Mouse (Mus musculus) small intestine, adult 2 months (tissue): ENCODE measurements around the gene Rln1. TPM values are rescaled to one million over a fixed set of nuclear protein-coding genes. Genes with fewer than 3 reads are reported as not detected.

Experiments used
- H3K27ac ChIP-seq: fragments of 200-500 bp; 2 replicates; pipeline ENCODE4 v1.5.1; 2012; ENCODE audit warnings: low read depth, low read length, control low read depth, inconsistent platforms; ENCODE audit not compliant: insufficient read depth
- H3K27me3 ChIP-seq: fragments of 200-500 bp; 2 replicates; pipeline ENCODE4 v1.6.1; 2012; ENCODE audit warnings: mild to moderate bottlenecking, moderate library complexity, low read length, inconsistent platforms; ENCODE audit not compliant: control insufficient read depth, insufficient read depth
- H3K36me3 ChIP-seq: fragments of 200-500 bp; 2 replicates; pipeline ENCODE4 v1.6.1; 2012; ENCODE audit warnings: mild to moderate bottlenecking, low read length, control low read depth, inconsistent platforms; ENCODE audit not compliant: control insufficient read depth, insufficient read depth
- H3K4me1 ChIP-seq: fragments of 200-500 bp; 2 replicates; pipeline ENCODE4 v1.6.1; 2012; ENCODE audit warnings: low read length, inconsistent platforms, mixed read lengths; ENCODE audit not compliant: control insufficient read depth, insufficient read depth, insufficient read length
- H3K4me3 ChIP-seq: fragments of 200-500 bp; 2 replicates; pipeline ENCODE4 v1.5.1; 2012; ENCODE audit warnings: low read depth, mild to moderate bottlenecking, control low read depth, inconsistent platforms, low read length, moderate library complexity
- CTCF ChIP-seq: fragments of 200-500 bp; IDR thresholded peaks from 2 replicates; pipeline ENCODE4 v1.5.1; 2012; ENCODE audit warnings: low read depth, mild to moderate bottlenecking, control low read depth, inconsistent platforms, low read length, moderate library complexity, mixed read lengths; ENCODE audit not compliant: insufficient replicate concordance, insufficient read length; ENCODE audit errors: extremely low read depth
- POLR2A ChIP-seq: fragments of 200-500 bp; IDR thresholded peaks from 2 replicates; pipeline ENCODE4 v1.6.1; 2012; ENCODE audit warnings: low read depth, mild to moderate bottlenecking, control low read depth, inconsistent platforms, low read length, moderate library complexity
- WGBS: fragments of 180-500 bp; shearing (Covaris S2); methylation state at CpG from one replicate; pipeline ENCODE4 v1.1.7; 2018; 5-methylcytosine and 5-hydroxymethylcytosine counted together
- polyA plus RNA-seq: library from polyadenylated mRNA; depleted of rRNA; stranded (reverse); fragments of >200 nt; gene quantifications from 2 replicates; pipeline ENCODE4 v1.2.3, GENCODE M21; 2012; rRNA removed

Rln1 gene
- not detected in 2 replicates for polyA plus RNA-seq

DNA sequence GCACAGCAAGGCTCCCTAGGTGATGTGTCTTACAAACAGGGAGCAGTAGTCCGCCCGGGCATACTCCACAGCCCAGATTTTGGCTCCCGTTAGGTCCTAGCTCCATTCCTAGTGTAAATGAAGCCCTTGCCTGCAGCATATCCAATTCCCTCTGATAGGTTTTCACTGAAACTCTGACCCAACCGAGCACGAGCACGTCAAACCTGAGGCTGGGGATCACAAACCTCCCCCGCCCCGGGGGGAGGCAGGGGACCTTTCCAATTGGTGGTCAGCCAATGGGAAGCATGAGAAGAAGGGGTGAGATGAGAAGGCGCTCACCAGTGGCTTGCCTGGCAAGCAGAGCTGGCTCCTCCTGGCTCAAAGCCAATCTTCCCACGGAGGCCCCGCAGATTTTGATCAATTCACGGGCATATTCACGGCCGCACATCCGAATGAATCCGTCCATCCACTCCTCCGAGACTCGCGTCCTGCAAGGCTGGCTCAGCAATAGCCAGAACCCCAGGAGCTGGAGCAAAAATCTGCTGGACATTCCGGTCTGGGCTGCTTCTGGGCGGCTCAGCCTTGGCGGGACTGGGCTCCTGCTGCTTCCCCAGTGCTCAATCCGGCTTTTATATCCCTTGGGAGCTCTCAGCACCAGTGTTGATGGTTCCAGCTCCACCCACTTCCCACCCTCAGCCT, at the start of gene Rln1:
Gene Rln1, minus strand, starts transcription at position 603 of the 678 bp plus-strand sequence.
- peak within 1 kb of the TSS; percentile 46 for H3K4me3 ChIP-seq
- no peak within 1 kb of the TSS for H3K27ac ChIP-seq
- WGBS, result 6% methylated on average over 23 of the region's 23 CpGs
- H3K4me1 ChIP-seq, result peaks cover 2% of the 10 kb centered on the region; the same call in 1 of the 2 replicates
- no peak for TF ChIP-seq POLR2A
- no peak for TF ChIP-seq CTCF
- H3K27me3 ChIP-seq, result peaks cover 11% of the 10 kb centered on the region
- H3K36me3 ChIP-seq, result no peaks in the 10 kb centered on the region

GRCm38 (mm10) chr19:29383368-29383767, 48.9 kb upstream of the Rln1 start:
- TF ChIP-seq CTCF, result no peak
- TF ChIP-seq POLR2A, result no peak
- H3K27ac ChIP-seq, result no peak overlapping the region
- H3K4me1 ChIP-seq, result no peaks in the 10 kb centered on the region; the same call in 1 of the 2 replicates
- peaks cover 5% of the 10 kb centered on the region; the same call in 1 of the 2 replicates for H3K36me3 ChIP-seq
- 84% methylated on average over 5 of the region's 5 CpGs for WGBS
- H3K27me3 ChIP-seq, result no peaks in the 10 kb centered on the region
- no peak overlapping the region for H3K4me3 ChIP-seq

GRCm38 (mm10) chr19:29379839-29380603, 45.6 kb upstream of the Rln1 start:
- TF ChIP-seq POLR2A, result no peak
- no peak for TF ChIP-seq CTCF
- Histone ChIP-seq H3K36me3 (peaks cover 3% of the 10 kb centered on the region), H3K27ac (no peak overlapping the region), H3K4me3 (no peak overlapping the region), H3K4me1 (no peaks in the 10 kb centered on the region; the same call in 1 of the 2 replicates), H3K27me3 (no peaks in the 10 kb centered on the region)
- 81% methylated on average over 14 of the region's 14 CpGs for WGBS

DNA sequence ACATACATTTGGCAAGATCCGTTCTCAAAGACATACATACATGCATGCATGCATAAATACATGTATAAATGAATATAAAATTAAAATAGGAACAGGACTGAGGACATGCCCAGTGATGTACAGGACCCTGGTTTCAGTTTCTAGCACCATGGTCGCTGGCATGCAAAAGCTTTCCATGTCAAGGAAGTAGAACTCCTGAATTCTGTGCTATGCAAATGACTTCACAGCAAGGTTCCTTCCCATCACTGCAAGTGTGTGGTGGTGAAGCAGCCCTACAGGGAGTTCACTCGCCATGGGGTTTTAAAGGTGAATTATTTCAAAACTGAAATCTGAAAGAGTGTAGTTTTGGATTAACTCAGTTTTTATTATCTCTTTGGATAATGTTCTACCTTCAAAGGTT, 41.9 kb upstream of the Rln1 start:
- Histone ChIP-seq H3K4me3 (no peak overlapping the region), H3K27ac (no peak overlapping the region), H3K27me3 (no peaks in the 10 kb centered on the region), H3K36me3 (peaks cover 6% of the 10 kb centered on the region), H3K4me1 (peaks cover 3% of the 10 kb centered on the region)
- TF ChIP-seq CTCF (no peak), POLR2A (no peak)
- 70% methylated on average over 3 of the region's 3 CpGs for WGBS

DNA sequence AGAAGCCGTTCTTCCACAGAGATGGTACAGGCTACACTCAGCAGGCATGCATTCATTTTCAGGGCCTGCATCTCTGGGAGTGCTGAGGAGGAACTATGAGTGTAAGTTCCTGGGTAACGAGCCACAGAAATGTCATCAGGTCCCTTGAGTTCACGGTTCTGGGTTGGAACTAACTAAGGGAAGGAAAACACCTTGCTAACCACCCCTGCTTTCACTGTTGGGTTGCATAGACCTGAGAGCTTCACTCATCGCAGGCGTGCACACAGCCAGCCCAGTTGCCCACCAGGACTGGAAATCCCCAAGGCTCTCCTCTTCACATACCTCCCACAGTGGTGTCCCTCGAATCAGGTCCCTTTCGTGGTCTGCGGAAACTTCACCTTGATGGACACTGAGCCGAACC, 40.5 kb upstream of the Rln1 start:
- TF ChIP-seq CTCF (no peak), POLR2A (no peak)
- Histone ChIP-seq H3K36me3 (peaks cover 6% of the 10 kb centered on the region), H3K4me1 (peaks cover 3% of the 10 kb centered on the region), H3K27ac (no peak overlapping the region), H3K27me3 (no peaks in the 10 kb centered on the region), H3K4me3 (no peak overlapping the region)
- 85% methylated on average over 9 of the region's 9 CpGs for WGBS

DNA sequence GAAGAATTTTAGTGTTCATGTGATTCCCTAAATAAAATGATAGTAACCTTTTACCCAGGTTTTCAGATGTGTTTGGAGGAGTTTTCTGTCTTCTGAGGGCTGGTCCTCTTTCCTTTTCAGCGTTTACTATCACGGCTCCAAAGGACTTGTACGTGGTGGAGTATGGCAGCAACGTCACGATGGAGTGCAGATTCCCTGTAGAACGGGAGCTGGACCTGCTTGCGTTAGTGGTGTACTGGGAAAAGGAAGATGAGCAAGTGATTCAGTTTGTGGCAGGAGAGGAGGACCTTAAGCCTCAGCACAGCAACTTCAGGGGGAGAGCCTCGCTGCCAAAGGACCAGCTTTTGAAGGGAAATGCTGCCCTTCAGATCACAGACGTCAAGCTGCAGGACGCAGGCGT, 39.0 kb upstream of the Rln1 start:
- H3K4me3 ChIP-seq, result no peak overlapping the region
- 80% methylated on average over 11 of the region's 11 CpGs for WGBS

GRCm38 (mm10) chr19:29372621-29373020, 38.2 kb upstream of the Rln1 start:
- Histone ChIP-seq H3K27ac (no peak overlapping the region), H3K27me3 (no peaks in the 10 kb centered on the region), H3K4me3 (no peak overlapping the region), H3K4me1 (peaks cover 7% of the 10 kb centered on the region), H3K36me3 (peaks cover 6% of the 10 kb centered on the region)
- WGBS, result 67% methylated on average over 3 of the region's 3 CpGs
- TF ChIP-seq CTCF (no peak), POLR2A (no peak)

More for the DNA sequence above, 39.0 kb upstream of the Rln1 start:
- no peak overlapping the region for H3K27ac ChIP-seq
- H3K4me1 ChIP-seq, result peaks cover 7% of the 10 kb centered on the region
- no peaks in the 10 kb centered on the region for H3K27me3 ChIP-seq
- H3K36me3 ChIP-seq, result peaks cover 6% of the 10 kb centered on the region
- TF ChIP-seq CTCF, result no peak
- no peak for TF ChIP-seq POLR2A
